Mouse (Mus musculus) stomach, postnatal 0 days (tissue): Measurements from ENCODE around the gene Fnip1. TPM values are rescaled to one million over a fixed set of nuclear protein-coding genes. Genes with fewer than 3 reads are reported as not detected.

Source experiments
- ATAC-seq: fragments of 200-750 bp; cut with Nextera tagmentation; 2 replicates; pipeline ENCODE4 v1.8.0; 2017; ENCODE audit not compliant: low FRiP score, low TSS enrichment
- DNase-seq: peaks from one replicate; pipeline ENCODE4 v3.0.0-alpha.2; 2016; ENCODE audit warnings: low spot score
- H3K27ac ChIP-seq: fragments of 300-500 bp; sonication (generic); replicated peaks from 2 replicates; pipeline ENCODE4 v1.5.1; 2014; ENCODE audit warnings: mild to moderate bottlenecking, control low read depth
- H3K27me3 ChIP-seq: fragments of 300-500 bp; sonication (generic); 2 replicates; pipeline ENCODE4 v1.6.1; 2014; ENCODE audit warnings: low read length; ENCODE audit not compliant: control insufficient read depth, insufficient read depth
- H3K36me3 ChIP-seq: fragments of 300-500 bp; sonication (generic); 2 replicates; pipeline ENCODE4 v1.6.1; 2014; ENCODE audit warnings: low read length, mixed read lengths; ENCODE audit not compliant: control insufficient read depth, insufficient read depth
- H3K4me1 ChIP-seq: fragments of 300-500 bp; sonication (generic); replicated peaks from 2 replicates; pipeline ENCODE4 v1.6.1; 2014; ENCODE audit warnings: antibody characterized with exemption; ENCODE audit not compliant: control insufficient read depth, insufficient read depth
- H3K4me2 ChIP-seq: fragments of 300-500 bp; sonication (generic); replicated peaks from 2 replicates; pipeline ENCODE4 v1.6.1; 2014; ENCODE audit warnings: low read depth, mild to moderate bottlenecking, control low read depth, moderate library complexity
- H3K4me3 ChIP-seq: fragments of 300-500 bp; sonication (generic); 2 replicates; pipeline ENCODE4 v1.5.1; 2014; ENCODE audit warnings: low read depth, low read length, control low read depth
- H3K9ac ChIP-seq: fragments of 300-500 bp; sonication (generic); 2 replicates; pipeline ENCODE4 v1.6.1; 2014; ENCODE audit warnings: mild to moderate bottlenecking, low read length, control low read depth, mixed read lengths
- H3K9me3 ChIP-seq: fragments of 300-500 bp; sonication (generic); 2 replicates; pipeline ENCODE4 v1.6.1; 2016; ENCODE audit warnings: low read length; ENCODE audit not compliant: control insufficient read depth
- CTCF ChIP-seq: IDR thresholded peaks from 2 replicates; pipeline ENCODE4 v1.5.1; 2016; ENCODE audit warnings: antibody characterized with exemption, low read depth, mild to moderate bottlenecking, moderate library complexity
- EP300 ChIP-seq: optimal IDR thresholded peaks from 2 replicates; pipeline ENCODE3; 2016; ENCODE audit warnings: antibody characterized with exemption
- WGBS: fragments of 180-500 bp; shearing (Covaris S2); extraction: QIAGEN DNeasy Blood & Tissue Kit; methylation state at CpG from one replicate; pipeline ENCODE4 v1.1.7; 2014; 5-methylcytosine and 5-hydroxymethylcytosine counted together
- polyA plus RNA-seq: library from polyadenylated mRNA; unstranded; fragments of >200 nt; fragmentation: Nextera tagmentation; extraction: Ambion mirVana; gene quantifications from 2 replicates; pipeline ENCODE4 v1.2.1, GENCODE M21; 2015

The Fnip1 gene
- polyA plus RNA-seq, 1 experiment from 2014 or later, result 5.1 TPM

GRCm38 (mm10) chr11:54499838-54500237, 61.8 kb downstream of the Fnip1 start:
- Histone ChIP-seq H3K4me1 (no peaks in the 10 kb centered on the region), H3K9me3 (no peaks in the 10 kb centered on the region), H3K27me3 (no peaks in the 10 kb centered on the region), H3K4me3 (no peak overlapping the region), H3K27ac (no peak overlapping the region), H3K4me2 (no peak overlapping the region), H3K36me3 (0 out of 2 replicates have a peak, but pooled peaks cover 4% of the 10 kb centered on the region), H3K9ac (no peak overlapping the region)
- ATAC-seq (no peak), DNase-seq (no peak)
- TF ChIP-seq CTCF, result no peak
- WGBS, result 43% methylated on average over 5 of the region's 5 CpGs

GRCm38 (mm10) chr11:54502546-54503245, 64.7 kb downstream of the Fnip1 start:
- H3K9ac ChIP-seq, result no peak overlapping the region
- H3K27me3 ChIP-seq, result no peaks in the 10 kb centered on the region
- H3K9me3 ChIP-seq, result no peaks in the 10 kb centered on the region
- 71% methylated on average over 4 of the region's 4 CpGs for WGBS
- H3K36me3 ChIP-seq, result peaks cover 8% of the 10 kb centered on the region
- no peak for ATAC-seq
- no peak overlapping the region for H3K4me3 ChIP-seq
- no peak overlapping the region for H3K4me2 ChIP-seq
- H3K27ac ChIP-seq, result no peak overlapping the region
- H3K4me1 ChIP-seq, result no peaks in the 10 kb centered on the region
- no peak for DNase-seq
- no peak for TF ChIP-seq EP300
- TF ChIP-seq CTCF, result no peak

DNA sequence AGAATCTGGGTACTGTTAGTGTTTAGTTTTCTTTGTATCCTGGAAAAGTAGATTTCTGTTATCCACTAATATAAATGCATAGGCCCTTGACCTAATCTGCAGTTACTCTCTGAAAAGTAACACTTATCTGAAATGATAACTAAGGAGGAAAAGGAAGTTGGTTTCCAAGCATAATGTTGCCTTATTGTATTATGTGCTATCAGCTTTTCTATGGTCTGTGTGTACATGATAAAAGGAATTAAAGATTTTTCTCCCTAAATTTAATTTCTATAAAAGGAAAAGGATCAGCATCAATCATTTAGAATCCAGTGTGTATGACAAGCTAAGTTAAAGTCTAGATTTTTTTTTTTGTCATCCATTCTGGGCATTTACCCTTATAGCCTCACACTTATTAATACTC, 75.6 kb downstream of the Fnip1 start:
- H3K27ac ChIP-seq, result no peak overlapping the region
- DNase-seq, result no peak
- no peak overlapping the region for H3K4me3 ChIP-seq
- H3K4me1 ChIP-seq, result no peaks in the 10 kb centered on the region
- no peak for ATAC-seq
- no peaks in the 10 kb centered on the region for H3K27me3 ChIP-seq
- H3K4me2 ChIP-seq, result no peak overlapping the region
- H3K9ac ChIP-seq, result no peak overlapping the region
- no peaks in the 10 kb centered on the region for H3K9me3 ChIP-seq
- TF ChIP-seq EP300 (no peak), CTCF (no peak)
- H3K36me3 ChIP-seq, result no peaks in the 10 kb centered on the region

GRCm38 (mm10) chr11:54521927-54522528, 84.0 kb downstream of the Fnip1 start:
- Histone ChIP-seq H3K27me3 (no peaks in the 10 kb centered on the region), H3K9me3 (no peaks in the 10 kb centered on the region), H3K36me3 (no peaks in the 10 kb centered on the region), H3K4me1 (no peaks in the 10 kb centered on the region; the same call in 1 of the 2 replicates), H3K4me2 (peak overlapping the region; percentile 46), H3K9ac (peak overlapping the region; percentile 75), H3K4me3 (peak overlapping the region; percentile 88), H3K27ac (peak overlapping the region; percentile 96)
- DNase-seq, result peak; percentile 19
- under 1% methylated on average over 18 of the region's 18 CpGs for WGBS
- ATAC-seq, result no peak
- TF ChIP-seq EP300 (peak; percentile 65), CTCF (no peak)

DNA sequence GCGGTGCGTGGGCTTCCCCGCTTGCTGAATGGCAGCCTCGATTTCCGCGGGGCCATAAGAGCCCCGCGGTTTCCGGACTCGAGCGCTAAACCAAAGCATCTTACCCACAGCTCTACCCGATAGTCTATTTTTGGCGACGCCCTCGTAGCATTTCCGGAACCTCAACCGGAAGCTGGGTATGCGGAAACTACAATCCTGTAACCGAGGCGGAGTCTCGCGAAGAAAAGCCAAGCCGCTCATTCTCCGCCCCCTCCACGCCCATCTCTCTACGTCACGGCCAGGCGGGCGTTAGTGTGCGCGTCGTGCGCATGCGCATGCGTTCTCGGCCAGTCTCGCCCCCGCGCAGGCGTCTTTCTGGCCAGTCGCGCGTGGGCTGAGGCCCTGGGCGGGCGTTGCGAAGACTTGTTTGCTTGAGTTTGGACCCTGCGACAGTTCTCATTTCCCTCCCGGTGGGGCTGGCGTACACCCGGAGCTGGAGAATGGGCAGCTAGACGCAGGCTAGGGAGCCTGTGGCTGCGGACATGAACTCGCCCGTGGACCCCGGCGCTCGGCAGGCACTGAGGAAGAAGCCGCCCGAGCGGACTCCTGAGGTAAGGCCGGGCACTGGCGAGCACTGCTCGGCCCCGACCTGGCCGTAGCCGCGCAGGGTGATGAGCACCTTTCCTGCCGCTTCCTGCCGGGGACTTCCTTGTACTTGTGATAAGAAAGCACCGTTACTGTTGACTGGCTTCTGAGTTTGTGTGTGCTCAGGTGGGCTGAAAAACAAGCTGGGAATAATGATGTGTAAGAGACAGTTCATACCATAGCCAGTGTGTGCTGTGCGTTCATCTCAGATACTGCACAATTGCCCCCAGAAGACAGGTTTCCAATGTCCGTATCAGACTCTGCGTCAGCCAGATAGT, 84.8 kb downstream of the Fnip1 start, which contains the start of gene Rapgef6:
Rapgef6 (plus strand) TSS at position 319 of the 902 bp plus-strand sequence.
- under 1% methylated on average over 73 of the region's 73 CpGs for WGBS
- TF ChIP-seq EP300, result no peak
- no peak for TF ChIP-seq CTCF
- no peaks in the 10 kb centered on the region; the same call in 1 of the 2 replicates for H3K4me1 ChIP-seq
- ATAC-seq (peak; percentile 98), DNase-seq (peak; percentile 100)
- no peaks in the 10 kb centered on the region for H3K27me3 ChIP-seq
- no peaks in the 10 kb centered on the region for H3K36me3 ChIP-seq
- H3K9ac ChIP-seq, result peak within 1 kb of the TSS; percentile 96
- peak within 1 kb of the TSS; percentile 88 for H3K4me3 ChIP-seq
- H3K27ac ChIP-seq, result peak within 1 kb of the TSS; percentile 97
- no peaks in the 10 kb centered on the region for H3K9me3 ChIP-seq
- H3K4me2 ChIP-seq, result peak within 1 kb of the TSS; percentile 69
